Mouse (Mus musculus) mouse embryonic stem cell (cell line): ENCODE measurements around the gene F2rl2.

ENCODE experiments used
- in situ Hi-C, 2 experiments: fragments of 300-500 bp; cut with MboI; formaldehyde crosslinking; loops; 1 replicate in 1 of 2; 3 replicates in 1 of 2; pipeline ENCODE4 v1.14.3; 2019 to 2020; ENCODE audit warnings: low sequenced_read_pairs in 2 of 2, low pct_unique_long_range_greater_than_20kb in 1 of 2, mixed read lengths in 1 of 2; ENCODE audit not compliant: unreplicated experiment in 1 of 2

Gene F2rl2

DNA sequence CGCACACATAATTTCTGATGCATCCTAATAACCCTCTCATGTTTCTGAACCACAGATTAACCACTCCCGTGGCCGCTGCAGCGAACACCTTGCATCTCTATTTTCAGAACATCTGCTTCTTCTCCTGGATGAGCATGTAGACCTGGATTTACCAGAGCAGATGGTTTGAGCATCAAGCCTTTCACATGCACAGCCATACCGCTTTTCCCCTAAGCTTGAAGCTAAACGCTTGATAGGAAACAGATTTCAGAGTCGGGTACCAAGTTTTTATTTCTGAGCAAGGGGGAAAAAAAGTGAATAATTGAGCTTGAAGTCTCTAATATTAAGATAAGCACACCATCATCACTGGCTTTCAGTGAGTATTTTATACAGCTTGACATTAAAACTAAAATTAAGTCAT, 50.4 kb downstream of the F2rl2 start:
- in situ Hi-C loops: no loop called here

DNA sequence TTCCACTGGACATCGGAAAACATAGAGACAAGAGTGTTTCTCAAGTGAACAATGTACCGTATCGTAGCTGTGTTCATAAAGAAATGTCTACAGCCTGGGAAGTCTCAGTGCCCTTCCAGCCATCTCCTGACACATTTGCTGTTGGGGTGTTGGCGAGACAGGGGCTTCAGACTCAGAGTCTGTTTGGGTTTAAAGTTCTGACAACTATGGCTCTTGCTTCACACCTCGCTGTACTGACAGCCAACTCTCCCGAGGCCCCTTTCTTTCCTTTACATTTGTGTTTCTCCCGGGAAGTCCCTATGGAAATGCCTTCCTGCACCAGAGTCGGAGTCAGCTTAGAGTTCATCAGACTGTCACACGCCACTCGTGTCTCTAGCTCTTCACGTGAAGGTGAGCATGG, 50.9 kb downstream of the F2rl2 start:
- in situ Hi-C loops: no loop called here
